Mouse (Mus musculus): ENCODE measurements at regions not wholly inside any gene's neighbourhood (a gene's known extent, or its start where the extent isn't known, plus 50 kb on each side); places are given as distances from the start of the nearest gene placed in this dataset.
A peak's percentile ranks its signal among the peaks of the same experiment; 100 is the strongest.

- Histone ChIP-seq H3K36me3 (ENCODE audit: control insufficient read depth, insufficient read depth, low read length) (no peaks in the 10 kb centered on the region), H3K9ac (ENCODE audit: low read depth, low read length) (no peak overlapping the region), H3K4me1 (ENCODE audit: control insufficient read depth, insufficient read depth, low read length) (peaks cover 6% of the 10 kb centered on the region), H3K27me3 (replicated peaks; ENCODE audit: control insufficient read depth, insufficient read depth, low read length) (no peaks in the 10 kb centered on the region), H3K4me3 (ENCODE audit: low read depth, low read length) (no peak overlapping the region), H3K4me2 (ENCODE audit: low read depth, low read length) (no peak overlapping the region), H3K27ac (replicated peaks; ENCODE audit: low read depth, low read length) (no peak overlapping the region), H3K9me3 (ENCODE audit: control insufficient read depth, low read length) (no peaks in the 10 kb centered on the region)
- no peak for DNase-seq (ENCODE audit: low spot score)
- WGBS, result 77% methylated on average over 6 of the region's 6 CpGs
- ATAC-seq (ENCODE audit: low read depth), result no peak
These were observed 157.3 kb upstream of the Map3k1 start for GRCm38 (mm10) chr13:111966113-111966512.

GRCm38 (mm10) chr13:111966627-111967026, 157.8 kb upstream of the Map3k1 start:
- peaks cover 6% of the 10 kb centered on the region for H3K4me1 ChIP-seq (ENCODE audit: control insufficient read depth, insufficient read depth, low read length)
- H3K27ac ChIP-seq (replicated peaks; ENCODE audit: low read depth, low read length), result no peak overlapping the region
- 16% methylated on average over 3 of the region's 3 CpGs for WGBS
- ATAC-seq (ENCODE audit: low read depth) (no peak), DNase-seq (ENCODE audit: low spot score) (no peak)
- no peaks in the 10 kb centered on the region for H3K27me3 ChIP-seq (replicated peaks; ENCODE audit: control insufficient read depth, insufficient read depth, low read length)
- no peaks in the 10 kb centered on the region for H3K9me3 ChIP-seq (ENCODE audit: control insufficient read depth, low read length)
- H3K36me3 ChIP-seq (ENCODE audit: control insufficient read depth, insufficient read depth, low read length), result no peaks in the 10 kb centered on the region
- no peak overlapping the region for H3K4me2 ChIP-seq (ENCODE audit: low read depth, low read length)
- H3K9ac ChIP-seq (ENCODE audit: low read depth, low read length), result no peak overlapping the region
- H3K4me3 ChIP-seq (ENCODE audit: low read depth, low read length), result no peak overlapping the region

- H3K9ac ChIP-seq (ENCODE audit: low read depth, low read length), result no peak overlapping the region
- H3K4me1 ChIP-seq (ENCODE audit: control insufficient read depth, insufficient read depth, low read length), result peaks cover 6% of the 10 kb centered on the region
- no peak overlapping the region for H3K4me3 ChIP-seq (ENCODE audit: low read depth, low read length)
- H3K4me2 ChIP-seq (ENCODE audit: low read depth, low read length), result 0 out of 2 replicates have a peak overlapping the region, but pooled peaks have one; percentile 7
- 49% methylated on average over 7 of the region's 7 CpGs for WGBS
- DNase-seq (ENCODE audit: low spot score), result no peak
- H3K36me3 ChIP-seq (ENCODE audit: control insufficient read depth, insufficient read depth, low read length), result no peaks in the 10 kb centered on the region
- H3K27me3 ChIP-seq (replicated peaks; ENCODE audit: control insufficient read depth, insufficient read depth, low read length), result no peaks in the 10 kb centered on the region
- no peaks in the 10 kb centered on the region for H3K9me3 ChIP-seq (ENCODE audit: control insufficient read depth, low read length)
- no peak for ATAC-seq (ENCODE audit: low read depth)
- no peak overlapping the region for H3K27ac ChIP-seq (replicated peaks; ENCODE audit: low read depth, low read length)
These were observed 159.4 kb upstream of the Map3k1 start for GRCm38 (mm10) chr13:111968197-111968596.

GRCm38 (mm10) chr13:111974282-111974681, 165.5 kb upstream of the Map3k1 start:
- Histone ChIP-seq H3K9ac (ENCODE audit: low read depth, low read length) (no peak overlapping the region), H3K9me3 (ENCODE audit: control insufficient read depth, low read length) (no peaks in the 10 kb centered on the region), H3K27me3 (replicated peaks; ENCODE audit: control insufficient read depth, insufficient read depth, low read length) (no peaks in the 10 kb centered on the region), H3K4me2 (ENCODE audit: low read depth, low read length) (no peak overlapping the region), H3K36me3 (ENCODE audit: control insufficient read depth, insufficient read depth, low read length) (no peaks in the 10 kb centered on the region), H3K4me3 (ENCODE audit: low read depth, low read length) (no peak overlapping the region), H3K4me1 (ENCODE audit: control insufficient read depth, insufficient read depth, low read length) (peaks cover 11% of the 10 kb centered on the region), H3K27ac (replicated peaks; ENCODE audit: low read depth, low read length) (no peak overlapping the region)
- ATAC-seq (ENCODE audit: low read depth) (no peak), DNase-seq (ENCODE audit: low spot score) (no peak)
- 53% methylated on average over 4 of the region's 4 CpGs for WGBS

- ATAC-seq (ENCODE audit: low read depth) (no peak), DNase-seq (ENCODE audit: low spot score) (no peak)
- Histone ChIP-seq H3K27ac (replicated peaks; ENCODE audit: low read depth, low read length) (no peak overlapping the region), H3K4me3 (ENCODE audit: low read depth, low read length) (no peak overlapping the region), H3K36me3 (ENCODE audit: control insufficient read depth, insufficient read depth, low read length) (no peaks in the 10 kb centered on the region), H3K9me3 (ENCODE audit: control insufficient read depth, low read length) (no peaks in the 10 kb centered on the region), H3K27me3 (replicated peaks; ENCODE audit: control insufficient read depth, insufficient read depth, low read length) (no peaks in the 10 kb centered on the region), H3K9ac (ENCODE audit: low read depth, low read length) (no peak overlapping the region), H3K4me2 (ENCODE audit: low read depth, low read length) (no peak overlapping the region), H3K4me1 (ENCODE audit: control insufficient read depth, insufficient read depth, low read length) (peaks cover 23% of the 10 kb centered on the region)
- 88% methylated on average over 3 of the region's 3 CpGs for WGBS
These were observed 166.8 kb upstream of the Map3k1 start for GRCm38 (mm10) chr13:111975549-111975948.

GRCm38 (mm10) chr13:111977769-111978674, 169.2 kb upstream of the Map3k1 start:
- no peak overlapping the region for H3K4me2 ChIP-seq (ENCODE audit: low read depth, low read length)
- WGBS, result 77% methylated on average over 31 of the region's 31 CpGs

GRCm38 (mm10) chr13:111978675-111979020, 169.9 kb upstream of the Map3k1 start:
- 60% methylated on average over 5 of the region's 5 CpGs for WGBS
- DNase-seq (ENCODE audit: low spot score), result peak; percentile 56
- peak; percentile 32 for ATAC-seq (ENCODE audit: low read depth)
- peak overlapping the region; percentile 39; the same call in 1 of the 2 replicates for H3K4me2 ChIP-seq (ENCODE audit: low read depth, low read length)
- no peaks in the 10 kb centered on the region for H3K27me3 ChIP-seq (replicated peaks; ENCODE audit: control insufficient read depth, insufficient read depth, low read length)
- H3K36me3 ChIP-seq (ENCODE audit: control insufficient read depth, insufficient read depth, low read length), result no peaks in the 10 kb centered on the region
- peak overlapping the region; percentile 63 for H3K27ac ChIP-seq (replicated peaks; ENCODE audit: low read depth, low read length)
- no peak overlapping the region for H3K9ac ChIP-seq (ENCODE audit: low read depth, low read length)
- H3K4me3 ChIP-seq (ENCODE audit: low read depth, low read length), result no peak overlapping the region
- peaks cover 26% of the 10 kb centered on the region for H3K4me1 ChIP-seq (ENCODE audit: control insufficient read depth, insufficient read depth, low read length)
- no peaks in the 10 kb centered on the region for H3K9me3 ChIP-seq (ENCODE audit: control insufficient read depth, low read length)

More at GRCm38 (mm10) chr13:111977769-111978674, 169.2 kb upstream of the Map3k1 start:
- Histone ChIP-seq H3K27ac (replicated peaks; ENCODE audit: low read depth, low read length) (peak overlapping the region; percentile 63), H3K27me3 (replicated peaks; ENCODE audit: control insufficient read depth, insufficient read depth, low read length) (no peaks in the 10 kb centered on the region), H3K9me3 (ENCODE audit: control insufficient read depth, low read length) (no peaks in the 10 kb centered on the region), H3K4me1 (ENCODE audit: control insufficient read depth, insufficient read depth, low read length) (peaks cover 26% of the 10 kb centered on the region), H3K9ac (ENCODE audit: low read depth, low read length) (no peak overlapping the region), H3K4me3 (ENCODE audit: low read depth, low read length) (no peak overlapping the region), H3K36me3 (ENCODE audit: control insufficient read depth, insufficient read depth, low read length) (no peaks in the 10 kb centered on the region)
- DNase-seq (ENCODE audit: low spot score) (no peak), ATAC-seq (ENCODE audit: low read depth) (0 out of 2 replicates have a peak, but pooled peaks have one; percentile 13)

GRCm38 (mm10) chr13:111979428-111980204, 170.8 kb upstream of the Map3k1 start:
- Histone ChIP-seq H3K4me2 (ENCODE audit: low read depth, low read length) (peak overlapping the region; percentile 39), H3K4me1 (ENCODE audit: control insufficient read depth, insufficient read depth, low read length) (peaks cover 26% of the 10 kb centered on the region), H3K36me3 (ENCODE audit: control insufficient read depth, insufficient read depth, low read length) (no peaks in the 10 kb centered on the region), H3K4me3 (ENCODE audit: low read depth, low read length) (no peak overlapping the region), H3K9me3 (ENCODE audit: control insufficient read depth, low read length) (no peaks in the 10 kb centered on the region), H3K9ac (ENCODE audit: low read depth, low read length) (peak overlapping the region; percentile 45; the same call in 1 of the 2 replicates), H3K27me3 (replicated peaks; ENCODE audit: control insufficient read depth, insufficient read depth, low read length) (no peaks in the 10 kb centered on the region), H3K27ac (replicated peaks; ENCODE audit: low read depth, low read length) (peak overlapping the region; percentile 63)
- ATAC-seq (ENCODE audit: low read depth), result peak; percentile 65; the same call in 1 of the 2 replicates
- 22% methylated on average over 17 of the region's 17 CpGs for WGBS
- peak; percentile 74 for DNase-seq (ENCODE audit: low spot score)
